Mouse (Mus musculus) C3H10T1/2 (cell line): ENCODE results near the gene Pdgfra. TPM values are rescaled to one million over a fixed set of nuclear protein-coding genes. Genes with fewer than 3 reads are reported as not detected.

ENCODE experiments used
- polyA plus RNA-seq, 2 experiments: library from polyadenylated mRNA; unstranded; fragments of >200 nt; fragmentation: generic; extraction: Trizol; gene quantifications; one replicate each; pipeline ENCODE4 v1.2.1; 2012; ENCODE audit warnings: missing spikeins in 2 of 2

The Pdgfra gene
- polyA plus RNA-seq, result 10 to 100 TPM in 1 of 2 experiments, 1 to 10 TPM in 1; 2.7 to 63.0 TPM

DNA sequence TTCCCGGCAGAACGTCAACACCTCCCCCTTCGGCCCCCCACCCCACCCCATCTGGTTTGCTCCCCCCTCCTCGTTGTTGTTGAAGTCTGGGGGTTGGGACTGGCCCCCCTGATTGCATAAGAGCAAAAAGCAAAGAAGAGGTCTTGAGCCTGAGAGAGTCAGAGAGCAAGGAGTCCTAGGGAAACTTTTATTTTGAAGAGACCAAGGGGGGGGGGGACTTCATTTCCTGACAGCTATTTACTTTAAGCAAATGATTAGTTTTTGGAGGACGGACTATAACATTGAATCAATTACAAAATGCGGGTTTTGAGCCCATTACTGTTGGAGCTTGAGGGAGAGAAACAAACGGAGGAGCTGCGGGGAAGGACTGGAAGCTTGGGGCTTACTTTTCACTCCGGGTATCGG is at the start of gene Pdgfra:
Pdgfra (plus strand) TSS at position 272 of the 405 bp plus-strand sequence.

Other genes starting within 250 kb of the Pdgfra start
- 10 to 100 TPM in 1 of 2 experiments, 1 to 10 TPM in 1; 9.1 to 25.9 TPM for gene Chic2, start 107.5 kb upstream of the Pdgfra start, polyA plus RNA-seq
- not detected for gene Gsx2, start 76.7 kb upstream of the Pdgfra start, polyA plus RNA-seq